Mouse (Mus musculus) myocyte (in vitro differentiated cells): ENCODE results near the gene Dock11. TPM values are rescaled to one million over a fixed set of nuclear protein-coding genes. Genes with fewer than 3 reads are reported as not detected.
A peak's percentile ranks its signal among the peaks of the same experiment; 100 is the strongest.

Source experiments
- H3K27me3 ChIP-seq: one replicate; pipeline ENCODE4 v1.6.1; 2011; ENCODE audit not compliant: control insufficient read depth, insufficient read depth, insufficient read length
- H3K36me3 ChIP-seq: one replicate; pipeline ENCODE4 v1.6.1; 2011; ENCODE audit not compliant: control insufficient read depth, insufficient read depth
- H3K4me2 ChIP-seq: one replicate; pipeline ENCODE4 v1.6.1; 2011; ENCODE audit warnings: low read depth, control low read depth
- H3K4me3 ChIP-seq: one replicate; pipeline ENCODE4 v1.5.1; 2011; ENCODE audit warnings: mild to moderate bottlenecking, control low read depth, moderate library complexity
- H3K79me2 ChIP-seq: one replicate; pipeline ENCODE4 v1.6.1; 2011; ENCODE audit not compliant: control insufficient read depth, insufficient read depth
- H3ac ChIP-seq: one replicate; pipeline ENCODE4 v1.6.1; 2011; ENCODE audit not compliant: control insufficient read depth, insufficient read length
- CEBPB ChIP-seq: IDR thresholded peaks from 2 replicates; pipeline ENCODE4 v1.6.1; 2011; ENCODE audit warnings: mild to moderate bottlenecking, moderate library complexity; ENCODE audit not compliant: poor library complexity, insufficient read depth, severe bottlenecking
- E2F4 ChIP-seq: IDR thresholded peaks from one replicate; pipeline ENCODE4 v1.6.1; 2011; ENCODE audit warnings: mild to moderate bottlenecking, control low read depth, moderate library complexity; ENCODE audit not compliant: insufficient read depth
- MAX ChIP-seq: IDR thresholded peaks from one replicate; pipeline ENCODE4 v1.6.1; 2011; ENCODE audit warnings: low read depth, mild to moderate bottlenecking, control low read depth
- MYOD1 ChIP-seq, 3 experiments: IDR thresholded peaks; one replicate each; pipeline ENCODE4 v1.6.1; 2011; ENCODE audit warnings: control low read depth in 2 of 3, low read depth in 2 of 3, mild to moderate bottlenecking in 2 of 3, moderate library complexity in 1 of 3; ENCODE audit not compliant: insufficient read length in 2 of 3, control insufficient read depth in 1 of 3
- MYOG ChIP-seq, 3 experiments: IDR thresholded peaks; one replicate each; pipeline ENCODE4 v1.6.1; 2011; ENCODE audit warnings: control low read depth in 2 of 3, low read depth in 2 of 3, mild to moderate bottlenecking in 2 of 3; ENCODE audit not compliant: insufficient read length in 2 of 3, control insufficient read depth in 1 of 3, insufficient read depth in 1 of 3
- POLR2A ChIP-seq: IDR thresholded peaks from one replicate; pipeline ENCODE4 v1.6.1; 2011; ENCODE audit warnings: low read depth, mild to moderate bottlenecking, control low read depth, moderate library complexity; ENCODE audit not compliant: insufficient read length
- POLR2AphosphoS2 ChIP-seq: IDR thresholded peaks from one replicate; pipeline ENCODE4 v1.6.1; 2011; ENCODE audit warnings: low read depth, control low read depth; ENCODE audit not compliant: insufficient read length
- REST ChIP-seq: IDR thresholded peaks from one replicate; pipeline ENCODE4 v1.6.1; 2011; ENCODE audit warnings: mild to moderate bottlenecking, control low read depth, moderate library complexity; ENCODE audit not compliant: insufficient read depth, insufficient read length
- SRF ChIP-seq: IDR thresholded peaks from one replicate; pipeline ENCODE4 v1.6.1; 2011; ENCODE audit warnings: low read depth; ENCODE audit not compliant: control insufficient read depth, insufficient read length
- TCF12 ChIP-seq: IDR thresholded peaks from one replicate; pipeline ENCODE4 v1.6.1; 2011; ENCODE audit warnings: mild to moderate bottlenecking, control low read depth; ENCODE audit not compliant: poor library complexity, insufficient read depth, severe bottlenecking
- TCF3 ChIP-seq: IDR thresholded peaks from one replicate; pipeline ENCODE4 v1.6.1; 2011; ENCODE audit warnings: low read depth, control low read depth; ENCODE audit not compliant: insufficient read length
- USF1 ChIP-seq: IDR thresholded peaks from one replicate; pipeline ENCODE4 v1.6.1; 2011; ENCODE audit warnings: low read depth, mild to moderate bottlenecking, control low read depth, moderate library complexity
- polyA plus RNA-seq: library from polyadenylated mRNA; unstranded; fragments of >200 nt; fragmentation: generic; extraction: Trizol; gene quantifications from one replicate; pipeline ENCODE4 v1.2.1, GENCODE M21; 2012; ENCODE audit warnings: missing spikeins

The Dock11 gene
- polyA plus RNA-seq, 1 experiment = 6.2 TPM

DNA sequence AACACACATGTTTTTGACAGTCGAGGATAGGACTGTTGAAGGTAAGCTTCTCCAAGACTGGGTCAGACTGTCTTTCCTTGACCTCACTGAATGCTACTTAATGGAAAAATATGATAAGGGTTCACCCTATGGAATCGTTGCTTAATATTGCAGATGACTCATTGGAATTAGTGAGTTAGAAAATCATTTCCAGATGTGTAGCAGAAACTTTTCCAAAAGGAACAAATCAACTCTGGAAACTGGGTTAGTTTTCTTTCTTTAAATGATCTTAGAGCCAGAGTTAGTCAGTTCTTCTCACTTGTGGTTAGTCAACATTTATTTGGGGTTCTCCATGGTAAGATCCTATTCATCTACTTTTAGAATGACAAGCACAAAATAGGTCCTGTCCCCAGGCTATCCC is 30.9 kb downstream of the Dock11 start:
- Histone ChIP-seq H3K36me3 (no peaks in the 10 kb centered on the region), H3ac (no peak overlapping the region), H3K4me3 (no peak overlapping the region), H3K4me2 (no peak overlapping the region), H3K79me2 (peaks cover 13% of the 10 kb centered on the region), H3K27me3 (no peaks in the 10 kb centered on the region)
- TF ChIP-seq TCF3 (no peak), MYOD1 (IDR thresholded peaks at IDR 0.05; ENCODE audit: control insufficient read depth in 1 of 3, insufficient read length in 2 of 3, low read depth in 2 of 3) (no peak), CEBPB (0 out of 2 replicates have a peak, but pooled peaks have one; percentile 35)

DNA sequence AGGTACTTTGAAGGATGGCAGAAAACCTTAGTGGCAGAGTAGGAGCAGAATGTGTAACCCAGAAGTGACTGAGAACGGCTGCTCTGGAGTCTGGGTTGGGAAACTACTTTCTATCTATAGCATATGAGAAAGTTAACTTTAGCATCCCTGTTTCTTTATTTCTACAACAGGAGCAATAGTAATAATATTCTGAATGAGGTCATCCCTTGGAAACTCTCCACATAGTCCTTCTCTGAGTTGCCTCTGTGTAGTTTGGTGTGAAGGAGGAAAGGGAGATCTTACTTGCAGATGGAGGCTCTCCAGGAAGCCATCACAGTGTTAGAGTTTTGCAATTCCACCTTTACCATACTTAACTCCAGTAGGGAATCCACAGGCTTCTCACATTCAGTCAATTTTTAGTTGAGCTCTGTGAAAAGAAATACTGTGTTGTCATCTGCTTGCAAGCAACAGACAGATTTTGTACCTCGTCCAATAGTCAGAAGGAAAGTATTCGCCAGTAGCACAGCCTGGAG is 31.5 kb downstream of the Dock11 start:
- H3K79me2 ChIP-seq = peaks cover 13% of the 10 kb centered on the region
- no peak for TF ChIP-seq POLR2A
- no peak for TF ChIP-seq MYOD1 (IDR thresholded peaks at IDR 0.05; ENCODE audit: control insufficient read depth in 1 of 3, insufficient read length in 2 of 3, low read depth in 2 of 3)
- no peak for TF ChIP-seq REST
- TF ChIP-seq TCF12 = no peak
- no peaks in the 10 kb centered on the region for H3K27me3 ChIP-seq
- H3ac ChIP-seq = no peak overlapping the region
- H3K36me3 ChIP-seq = no peaks in the 10 kb centered on the region
- H3K4me3 ChIP-seq = no peak overlapping the region
- peak overlapping the region; percentile 34 for H3K4me2 ChIP-seq

DNA sequence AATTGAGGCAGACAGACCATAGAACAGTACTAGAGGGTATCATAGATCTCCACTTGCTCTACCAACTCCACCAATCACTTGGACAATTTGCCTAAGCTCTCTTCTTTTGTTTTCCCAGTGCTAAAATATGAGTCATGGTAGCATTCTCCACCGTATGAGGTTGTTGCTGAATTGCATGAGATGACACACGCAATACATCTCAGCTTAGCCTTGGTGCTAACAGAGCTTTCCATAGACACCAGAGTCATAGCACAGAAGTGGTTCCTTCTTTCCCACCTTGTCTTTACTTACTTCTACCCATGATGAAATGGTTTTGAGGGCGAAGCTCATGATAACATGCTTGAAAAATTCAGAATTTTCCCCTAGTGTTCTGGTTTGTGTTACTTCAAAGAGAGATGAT is 33.3 kb downstream of the Dock11 start:
- Histone ChIP-seq H3K4me2 (no peak overlapping the region), H3ac (no peak overlapping the region), H3K4me3 (no peak overlapping the region), H3K36me3 (no peaks in the 10 kb centered on the region), H3K79me2 (peaks cover 13% of the 10 kb centered on the region), H3K27me3 (no peaks in the 10 kb centered on the region)
- TF ChIP-seq SRF (no peak), TCF12 (no peak), POLR2A (no peak), CEBPB (no peak), POLR2AphosphoS2 (no peak), USF1 (no peak), E2F4 (no peak), MYOD1 (IDR thresholded peaks at IDR 0.05; ENCODE audit: control insufficient read depth in 1 of 3, insufficient read length in 2 of 3, low read depth in 2 of 3) (no peak), MAX (no peak), TCF3 (no peak), MYOG (IDR thresholded peaks at IDR 0.05; ENCODE audit: control insufficient read depth in 1 of 3, insufficient read depth in 1 of 3, insufficient read length in 2 of 3, low read depth in 2 of 3) (no peak), REST (no peak)

DNA sequence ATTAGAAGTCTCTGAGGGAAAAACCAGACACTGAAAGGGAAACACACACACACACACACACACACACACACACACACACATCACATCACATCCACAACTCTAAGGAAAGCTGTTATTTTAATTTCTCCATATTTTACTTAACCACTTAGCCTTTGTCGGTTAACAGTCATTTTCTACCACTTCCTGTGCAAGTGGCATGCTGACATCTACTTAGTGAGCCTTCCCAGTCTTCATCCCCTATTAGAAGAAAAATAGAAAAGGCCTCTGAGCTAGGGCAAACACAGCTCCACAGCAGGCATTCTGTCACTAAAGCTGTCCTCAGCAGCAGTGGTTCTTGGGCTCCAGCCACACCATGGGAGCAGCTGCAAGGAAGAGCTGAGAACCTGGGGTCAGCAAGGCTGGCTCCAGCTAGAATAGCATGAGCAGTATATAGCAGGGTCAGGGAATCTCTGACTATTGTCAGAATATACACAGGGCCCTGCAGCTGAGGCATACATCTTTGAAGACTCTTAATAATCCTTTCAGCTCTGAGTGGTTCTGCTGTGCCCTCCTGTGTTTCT is 36.2 kb downstream of the Dock11 start:
- Histone ChIP-seq H3K79me2 (peaks cover 13% of the 10 kb centered on the region), H3K4me2 (peak overlapping the region; percentile 6), H3K4me3 (no peak overlapping the region), H3K36me3 (no peaks in the 10 kb centered on the region), H3K27me3 (no peaks in the 10 kb centered on the region), H3ac (no peak overlapping the region)
- TF ChIP-seq USF1 (no peak), MYOD1 (IDR thresholded peaks at IDR 0.05; ENCODE audit: control insufficient read depth in 1 of 3, insufficient read length in 2 of 3, low read depth in 2 of 3) (peak in 2 of 3 experiments; percentile 48 to 61), TCF12 (peak; percentile 5), SRF (no peak), REST (no peak), MYOG (IDR thresholded peaks at IDR 0.05; ENCODE audit: control insufficient read depth in 1 of 3, insufficient read depth in 1 of 3, insufficient read length in 2 of 3, low read depth in 2 of 3) (peak; percentile 40 to 84 (median 65))

DNA sequence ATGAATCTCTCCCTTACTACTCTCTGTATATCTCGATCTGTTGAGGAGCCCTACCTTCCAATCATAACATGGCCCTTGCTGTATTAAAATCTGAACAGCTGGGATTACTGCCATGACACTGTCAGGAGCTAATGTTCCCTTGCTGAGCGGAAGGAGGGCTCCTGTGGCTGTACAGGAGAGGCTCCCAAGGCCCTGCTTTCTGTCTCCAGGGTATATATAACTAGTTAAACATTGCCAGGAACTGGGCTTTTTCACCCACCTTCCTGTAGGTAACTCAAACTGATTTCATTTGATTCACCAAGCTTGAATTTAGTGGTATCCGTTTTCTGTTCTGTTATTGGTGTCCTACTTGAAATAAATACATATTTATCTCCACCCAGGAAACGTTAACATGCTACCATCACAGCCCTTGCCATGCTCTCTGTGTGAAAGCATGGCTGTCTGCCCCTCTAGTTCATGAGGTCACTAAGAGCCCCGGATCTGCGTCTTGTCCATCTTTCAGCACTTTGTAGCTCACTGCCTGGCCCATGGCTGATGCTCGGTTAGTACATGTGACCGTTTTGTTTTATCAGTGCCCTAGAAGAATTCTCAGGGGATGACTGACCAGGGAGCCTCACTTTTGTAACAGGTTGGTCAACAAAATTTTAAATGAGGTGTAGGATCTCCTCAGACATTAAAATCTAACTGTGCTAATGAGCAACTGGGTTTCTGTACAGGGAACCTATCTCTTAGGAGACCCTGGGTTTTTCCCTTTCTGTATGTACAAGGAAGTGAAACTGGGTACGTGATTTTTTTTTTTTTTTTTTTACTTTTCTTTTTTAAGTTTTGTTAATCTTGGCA is 41.7 kb downstream of the Dock11 start:
- Histone ChIP-seq H3K27me3 (no peaks in the 10 kb centered on the region), H3K79me2 (peaks cover 5% of the 10 kb centered on the region), H3ac (no peak overlapping the region), H3K4me3 (no peak overlapping the region), H3K4me2 (peak overlapping the region; percentile 69), H3K36me3 (no peaks in the 10 kb centered on the region)
- TF ChIP-seq POLR2A (no peak), REST (no peak), E2F4 (no peak), MYOG (IDR thresholded peaks at IDR 0.05; ENCODE audit: control insufficient read depth in 1 of 3, insufficient read depth in 1 of 3, insufficient read length in 2 of 3, low read depth in 2 of 3) (no peak), USF1 (no peak), MAX (no peak), TCF12 (no peak), MYOD1 (IDR thresholded peaks at IDR 0.05; ENCODE audit: control insufficient read depth in 1 of 3, insufficient read length in 2 of 3, low read depth in 2 of 3) (no peak), CEBPB (no peak), TCF3 (no peak)
